Mouse (Mus musculus) embryonic stem cell, embryonic (primary cell): Measurements from ENCODE around the gene Lgr6.

Experiments used
- CTCF ChIA-PET, 4 experiments: fragments of 300-600 bp in 2 of 4; fragments of 350-600 bp in 2 of 4; sonication (Branson Sonifier 250); formaldehyde crosslinking; loops; one replicate each; lab custom pipeline; 2022; ENCODE audit warnings: inconsistent platforms in 2 of 4; lab: Charles Lee
- POLR2A ChIA-PET, 4 experiments: fragments of 300-600 bp in 2 of 4; fragments of 350-600 bp in 2 of 4; sonication (Branson Sonifier 250); formaldehyde crosslinking; loops; one replicate each; lab custom pipeline; 2022; ENCODE audit warnings: antibody characterized with exemption in 4 of 4, inconsistent platforms in 1 of 4; lab: Charles Lee

Gene Lgr6

DNA sequence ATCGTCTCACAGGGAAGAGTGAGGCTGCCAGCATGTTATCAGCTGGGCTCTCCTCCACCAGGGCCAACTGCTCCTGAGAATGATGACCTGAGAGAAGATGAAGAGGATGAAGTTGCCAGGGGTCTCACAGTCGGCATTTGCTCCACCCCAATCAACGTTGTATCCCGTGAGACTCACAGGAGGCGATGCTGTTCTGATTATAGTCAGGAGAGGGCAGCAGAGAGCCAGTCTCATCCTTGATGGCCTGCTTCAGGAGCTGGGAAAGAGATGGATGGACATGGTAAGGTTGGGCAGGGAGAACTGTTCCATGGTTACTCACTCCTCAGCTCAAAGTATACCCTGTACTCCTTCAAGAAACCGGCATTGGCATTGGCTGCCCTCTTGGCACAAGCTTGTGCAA lies 5.0 kb upstream of the Lgr6 start:
- ChIA-PET POLR2A (interaction anchor here (0.5 to 2.9 kb wide), 27 partner anchors 11 to 259 kb away, joined by 3 to 11 read pairs (median 4); partner anchors contain the start of genes Ube2t (in 3 of the 4), Elf3 (in 2 of the 4), Ppp1r12b (in 2 of the 4) and Ptpn7 (in 2 of the 4)), CTCF (interaction anchor here (0.6 to 9.9 kb wide), 80 partner anchors 9 to 988 kb away, joined by 3 to 133 read pairs (median 4); partner anchors contain the start of genes Ptpn7 (in 3 of the 4), Ppp1r12b (in 2 of the 4), Elf3 (in 1 of the 4) and Syt2 (in 1 of the 4))

- ChIA-PET CTCF (interaction anchor here in 2 of 4 experiments (0.7 to 9.9 kb wide), 14 partner anchors 19 to 380 kb away, joined by 3 to 133 read pairs (median 10); partner anchors contain the start of genes Ppp1r12b (in 1 of the 2), Ptpn7 (in 1 of the 2) and Ube2t (in 1 of the 2)), POLR2A (interaction anchor here in 3 of 4 experiments (0.8 to 2.9 kb wide), 10 partner anchors 18 to 387 kb away, joined by 3 to 7 read pairs (median 3); partner anchors contain the start of gene Elf3 (in 1 of the 3))
Measured at GRCm38 (mm10) chr1:135108611-135109010, 3.5 kb upstream of the Lgr6 start.

DNA sequence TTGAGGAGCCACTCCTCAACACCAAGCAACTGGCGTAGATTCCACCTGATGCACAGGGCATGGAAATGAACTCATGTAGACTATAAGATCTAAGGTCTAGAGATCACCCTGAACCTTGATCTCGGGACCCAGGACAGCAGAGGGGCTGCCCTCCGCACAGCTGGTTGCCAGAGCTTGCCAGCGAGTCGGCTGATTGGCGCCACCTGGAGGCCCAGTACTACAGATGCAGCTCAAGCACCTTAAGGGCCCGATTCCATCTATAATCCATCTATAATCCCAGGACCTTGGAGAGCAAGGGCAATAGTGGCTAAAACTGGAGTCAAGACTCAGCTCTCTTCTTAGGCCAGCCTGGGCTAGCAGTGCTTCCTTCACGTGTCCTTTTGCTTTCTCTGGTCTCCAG lies 875 bp upstream of the Lgr6 start:
- ChIA-PET CTCF (interaction anchor here (0.6 to 9.9 kb wide), 57 partner anchors 8 to 1682 kb away, joined by 3 to 133 read pairs (median 4); partner anchors contain the start of genes Ptpn7 (in 2 of the 4), Ppp1r12b (in 1 of the 4), Sox13 (in 1 of the 4) and Syt2 (in 1 of the 4)), POLR2A (interaction anchor here (0.5 to 2.5 kb wide), 17 partner anchors 22 to 263 kb away, joined by 3 to 17 read pairs (median 5); partner anchors contain the start of genes Ppp1r12b (in 2 of the 4), Ube2t (in 2 of the 4) and Elf3 (in 1 of the 4))

DNA sequence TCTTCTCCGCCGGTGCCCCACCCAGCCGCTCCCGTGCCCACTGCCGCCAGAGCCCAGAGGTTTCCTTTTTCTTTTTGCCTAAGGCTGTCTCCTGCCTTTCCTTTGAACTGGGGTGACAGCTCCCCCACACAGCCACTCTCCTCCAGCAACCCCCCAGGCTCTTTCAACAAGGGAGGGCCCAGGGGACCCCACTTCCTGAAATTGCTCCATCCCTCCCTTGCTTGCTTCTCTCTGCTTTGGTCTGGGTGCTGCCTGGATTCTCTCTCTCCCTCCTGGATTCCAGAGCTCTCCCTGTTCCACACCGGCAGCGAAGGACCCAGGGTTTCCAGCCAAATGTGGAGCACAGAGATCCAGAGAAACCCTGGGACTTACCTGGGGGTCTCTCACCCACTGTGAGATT lies 4.7 kb downstream of the Lgr6 start:
- ChIA-PET POLR2A (interaction anchor here in 1 of 4 experiments (1.2 kb wide), 1 partner anchor 11 kb away, joined by 3 read pairs; no protein-coding TSS in a partner anchor), CTCF (interaction anchor here in 3 of 4 experiments (0.6 to 1.4 kb wide), 5 partner anchors 9 to 550 kb away, joined by 3 to 5 read pairs (median 3); no protein-coding TSS in a partner anchor)

- ChIA-PET POLR2A (interaction anchor here in 1 of 4 experiments (2.1 kb wide), 1 partner anchor 15 kb away, joined by 6 read pairs; no protein-coding TSS in a partner anchor), CTCF (interaction anchor here in 2 of 4 experiments (0.5 to 1.1 kb wide), 3 partner anchors 8 to 947 kb away, joined by 3 to 8 read pairs (median 3); no protein-coding TSS in a partner anchor)
Measured at GRCm38 (mm10) chr1:135098441-135098840, 6.6 kb downstream of the Lgr6 start.

GRCm38 (mm10) chr1:135097441-135097840 lies 7.6 kb downstream of the Lgr6 start:
- ChIA-PET POLR2A (interaction anchor here in 1 of 4 experiments (2.1 kb wide), 1 partner anchor 14 kb away, joined by 6 read pairs; no protein-coding TSS in a partner anchor), CTCF (interaction anchor here (0.6 to 1.2 kb wide), 6 partner anchors 9 to 499 kb away, joined by 3 to 5 read pairs (median 3); no protein-coding TSS in a partner anchor)

DNA sequence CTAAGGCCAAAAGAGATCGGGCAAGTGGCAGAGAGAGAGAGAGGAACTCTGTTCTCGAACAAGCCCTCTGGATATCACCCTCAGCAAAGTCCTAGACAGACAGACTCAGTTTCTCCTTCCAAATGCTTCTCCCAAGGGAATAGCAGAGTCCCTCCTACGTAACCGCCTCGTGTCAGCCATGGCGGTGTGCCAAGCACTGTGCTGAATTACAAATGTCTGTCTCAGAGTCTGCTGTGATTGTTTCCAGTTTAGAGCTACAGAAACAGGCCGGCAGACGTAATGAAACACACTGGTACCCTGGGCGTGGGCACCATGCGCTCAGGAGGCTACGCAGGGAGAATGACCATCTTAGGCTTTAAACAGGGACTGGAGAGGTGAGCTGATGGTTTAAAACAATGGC lies 8.8 kb downstream of the Lgr6 start:
- CTCF ChIA-PET = interaction anchor here in 3 of 4 experiments (0.6 to 1.2 kb wide), 4 partner anchors 10 to 1199 kb away, joined by 3 to 5 read pairs (median 4); no protein-coding TSS in a partner anchor
- POLR2A ChIA-PET = interaction anchor here in 1 of 4 experiments (2.1 kb wide), 1 partner anchor 13 kb away, joined by 6 read pairs; no protein-coding TSS in a partner anchor

- POLR2A ChIA-PET = no interaction called here
- CTCF ChIA-PET = interaction anchor here in 1 of 4 experiments (0.6 to 1.0 kb wide), 2 partner anchors 10 to 850 kb away, joined by 3 to 5 read pairs; partner anchors contain the start of gene Lgr6
Measured at GRCm38 (mm10) chr1:135095189-135095588, 9.9 kb downstream of the Lgr6 start.

GRCm38 (mm10) chr1:135094723-135095122 lies 10.4 kb downstream of the Lgr6 start:
- ChIA-PET CTCF (interaction anchor here in 1 of 4 experiments (0.6 to 1.0 kb wide), 2 partner anchors 11 to 850 kb away, joined by 3 to 5 read pairs; partner anchors contain the start of gene Lgr6), POLR2A (no interaction called here)

DNA sequence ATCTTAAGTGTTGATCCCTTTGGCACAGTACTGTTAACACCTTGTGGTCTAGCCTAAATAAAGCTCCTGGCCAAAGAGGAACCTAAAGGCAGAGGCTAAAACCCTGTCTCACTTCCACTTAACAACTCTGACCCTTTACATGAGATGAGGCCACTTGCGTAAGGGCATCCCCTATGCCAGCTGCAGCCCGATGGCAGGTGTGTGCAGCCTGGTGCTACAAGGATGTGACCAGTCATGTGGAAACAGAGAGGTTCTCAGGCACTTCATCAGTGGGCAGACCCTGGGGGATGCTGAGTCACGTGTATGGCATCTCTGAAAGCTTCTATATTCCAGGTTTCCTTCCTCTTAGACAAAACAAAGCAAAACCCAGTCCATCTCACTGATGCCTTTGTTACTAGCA lies 14.2 kb downstream of the Lgr6 start:
- ChIA-PET POLR2A (interaction anchor here in 1 of 4 experiments (0.9 kb wide), 1 partner anchor 8 kb away, joined by 4 read pairs; no protein-coding TSS in a partner anchor), CTCF (interaction anchor here in 2 of 4 experiments (1.3 to 1.5 kb wide), 2 partner anchors 14 to 101 kb away, joined by 4 read pairs; partner anchors contain the start of gene Lgr6 (in 1 of the 2))

DNA sequence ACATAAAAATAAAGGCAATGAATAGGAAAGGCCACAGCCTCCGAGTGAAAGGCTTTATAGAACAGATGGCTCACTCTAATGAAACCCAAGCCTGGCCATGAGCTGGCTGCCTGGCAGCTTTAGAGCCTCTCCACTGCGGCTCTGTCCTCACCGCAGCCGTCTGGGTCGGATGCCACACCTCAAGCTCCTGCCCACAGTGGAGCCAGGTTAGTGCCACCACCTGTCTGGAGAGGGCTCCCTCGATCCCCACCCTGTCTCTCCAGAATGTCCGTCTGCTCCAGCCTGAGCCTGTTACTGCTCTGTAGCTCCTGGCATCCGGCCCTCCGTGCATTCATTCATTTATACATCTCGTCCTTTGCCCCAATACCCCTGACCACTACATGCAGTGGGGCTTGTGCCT lies 15.4 kb downstream of the Lgr6 start:
- POLR2A ChIA-PET = interaction anchor here in 1 of 4 experiments (0.6 to 1.2 kb wide), 2 partner anchors 77 to 83 kb away, joined by 3 to 5 read pairs; no protein-coding TSS in a partner anchor

GRCm38 (mm10) chr1:135087414-135087813 lies 17.7 kb downstream of the Lgr6 start:
- ChIA-PET POLR2A (interaction anchor here in 2 of 4 experiments (0.5 to 0.6 kb wide), 3 partner anchors 64 to 409 kb away, joined by 3 to 5 read pairs (median 3); no protein-coding TSS in a partner anchor), CTCF (interaction anchor here in 1 of 4 experiments (1.0 kb wide), 1 partner anchor 23 kb away, joined by 3 read pairs; no protein-coding TSS in a partner anchor)

More for the DNA sequence above, 15.4 kb downstream of the Lgr6 start:
- CTCF ChIA-PET = interaction anchor here in 2 of 4 experiments (0.6 to 1.1 kb wide), 3 partner anchors 19 to 490 kb away, joined by 3 read pairs; no protein-coding TSS in a partner anchor

- POLR2A ChIA-PET = interaction anchor here in 2 of 4 experiments (0.6 to 0.9 kb wide), 2 partner anchors 40 to 446 kb away, joined by 3 read pairs; no protein-coding TSS in a partner anchor
- CTCF ChIA-PET = interaction anchor here in 3 of 4 experiments (0.6 to 1.8 kb wide), 4 partner anchors 20 to 776 kb away, joined by 3 to 10 read pairs (median 4); partner anchors contain the start of gene Lgr6 (in 1 of the 3)
Measured at GRCm38 (mm10) chr1:135086015-135086414, 19.1 kb downstream of the Lgr6 start.

GRCm38 (mm10) chr1:135085296-135085871 lies 19.7 kb downstream of the Lgr6 start:
- CTCF ChIA-PET = interaction anchor here (0.6 to 1.8 kb wide), 6 partner anchors 11 to 220 kb away, joined by 3 to 10 read pairs (median 4); partner anchors contain the start of genes Lgr6 (in 1 of the 4) and Ppp1r12b (in 1 of the 4)
- POLR2A ChIA-PET = interaction anchor here in 3 of 4 experiments (0.6 to 1.5 kb wide), 9 partner anchors 9 to 1032 kb away, joined by 3 to 5 read pairs (median 3); no protein-coding TSS in a partner anchor

DNA sequence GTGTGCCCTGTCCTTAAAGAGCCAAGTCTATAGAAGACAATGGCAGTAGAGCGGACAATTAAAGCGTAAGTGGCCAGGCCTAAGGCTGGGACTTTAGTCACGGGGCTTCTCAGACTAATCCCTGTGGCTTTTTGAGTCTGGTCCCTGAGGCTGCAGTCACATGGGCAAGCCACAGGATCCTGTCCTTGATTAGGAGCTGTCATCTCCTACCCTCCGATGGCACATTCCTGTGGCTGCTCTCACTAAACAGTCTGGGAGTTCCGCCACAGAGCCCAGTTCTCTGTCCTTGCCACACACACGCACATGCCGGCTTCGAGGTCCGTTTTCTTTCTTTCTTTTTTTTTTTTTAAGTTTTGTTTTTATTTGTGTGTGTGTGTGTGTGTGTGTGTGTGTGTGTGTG lies 21.6 kb downstream of the Lgr6 start:
- POLR2A ChIA-PET = interaction anchor here in 3 of 4 experiments (0.7 to 1.7 kb wide), 7 partner anchors 8 to 339 kb away, joined by 3 to 6 read pairs (median 4); partner anchors contain the start of gene Ube2t (in 2 of the 3)
- CTCF ChIA-PET = interaction anchor here in 1 of 4 experiments (0.6 to 1.1 kb wide), 2 partner anchors 22 to 840 kb away, joined by 4 read pairs; partner anchors contain the start of gene Lgr6

DNA sequence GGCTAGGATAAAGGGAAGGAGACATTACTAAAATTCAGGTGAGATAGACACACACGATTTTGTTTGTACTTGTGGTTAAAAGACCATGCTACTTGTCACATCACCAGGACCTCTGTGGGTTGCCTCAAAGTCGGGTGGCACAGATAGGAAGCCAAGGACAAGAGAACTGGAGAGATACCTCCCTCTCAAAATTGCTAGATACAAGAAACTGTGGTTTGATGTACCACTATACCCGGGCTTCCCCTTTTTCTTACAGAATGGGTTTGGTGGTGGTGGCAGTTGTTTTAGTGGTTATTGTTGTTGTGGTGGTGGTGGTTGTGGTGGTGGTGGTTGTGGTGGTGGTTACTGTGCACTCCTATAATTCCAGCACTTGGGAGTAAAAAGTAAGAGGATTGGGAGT lies 22.8 kb downstream of the Lgr6 start:
- CTCF ChIA-PET = interaction anchor here in 2 of 4 experiments (0.6 kb wide), 2 partner anchors 94 to 1604 kb away, joined by 4 to 5 read pairs; no protein-coding TSS in a partner anchor

DNA sequence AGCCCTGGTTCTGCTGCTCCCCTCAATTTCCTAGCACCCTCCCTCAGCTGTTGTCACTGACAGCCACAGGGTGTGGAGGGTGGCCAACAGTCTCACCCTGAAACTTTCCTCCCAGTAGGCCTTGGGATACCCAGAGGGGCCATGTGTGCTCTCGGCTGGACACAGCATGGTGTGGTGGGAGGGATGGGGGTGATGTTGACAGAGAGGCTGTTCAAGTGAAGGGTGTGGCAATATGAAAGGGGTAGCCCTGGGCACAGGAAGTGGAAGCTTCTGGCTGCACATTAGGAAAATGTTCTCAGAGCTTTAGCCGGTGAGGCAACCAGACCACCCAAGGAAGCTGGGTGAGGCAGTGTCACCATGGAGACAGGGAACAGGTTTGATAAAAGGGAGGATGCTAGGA lies 26.1 kb downstream of the Lgr6 start:
- ChIA-PET CTCF (interaction anchor here in 1 of 4 experiments (0.6 kb wide), 1 partner anchor 1265 kb away, joined by 3 read pairs; no protein-coding TSS in a partner anchor), POLR2A (interaction anchor here in 1 of 4 experiments (0.7 kb wide), 1 partner anchor 119 kb away, joined by 3 read pairs; no protein-coding TSS in a partner anchor)

More for the DNA sequence above, 22.8 kb downstream of the Lgr6 start:
- POLR2A ChIA-PET = interaction anchor here in 2 of 4 experiments (0.6 to 0.9 kb wide), 2 partner anchors 38 to 166 kb away, joined by 3 read pairs; no protein-coding TSS in a partner anchor
